Mouse (Mus musculus) small intestine, adult 2 months (tissue): ENCODE results near the gene Tk1. TPM values are rescaled to one million over a fixed set of nuclear protein-coding genes. Genes with fewer than 3 reads are reported as not detected.
A peak's percentile ranks its signal among the peaks of the same experiment; 100 is the strongest.

Experiments
- H3K27ac ChIP-seq: fragments of 200-500 bp; 2 replicates; pipeline ENCODE4 v1.5.1; 2012; ENCODE audit warnings: low read depth, low read length, control low read depth, inconsistent platforms; ENCODE audit not compliant: insufficient read depth
- H3K27me3 ChIP-seq: fragments of 200-500 bp; 2 replicates; pipeline ENCODE4 v1.6.1; 2012; ENCODE audit warnings: mild to moderate bottlenecking, moderate library complexity, low read length, inconsistent platforms; ENCODE audit not compliant: control insufficient read depth, insufficient read depth
- H3K36me3 ChIP-seq: fragments of 200-500 bp; 2 replicates; pipeline ENCODE4 v1.6.1; 2012; ENCODE audit warnings: mild to moderate bottlenecking, low read length, control low read depth, inconsistent platforms; ENCODE audit not compliant: control insufficient read depth, insufficient read depth
- H3K4me1 ChIP-seq: fragments of 200-500 bp; 2 replicates; pipeline ENCODE4 v1.6.1; 2012; ENCODE audit warnings: low read length, inconsistent platforms, mixed read lengths; ENCODE audit not compliant: control insufficient read depth, insufficient read depth, insufficient read length
- H3K4me3 ChIP-seq: fragments of 200-500 bp; 2 replicates; pipeline ENCODE4 v1.5.1; 2012; ENCODE audit warnings: low read depth, mild to moderate bottlenecking, control low read depth, inconsistent platforms, low read length, moderate library complexity
- CTCF ChIP-seq: fragments of 200-500 bp; IDR thresholded peaks from 2 replicates; pipeline ENCODE4 v1.5.1; 2012; ENCODE audit warnings: low read depth, mild to moderate bottlenecking, control low read depth, inconsistent platforms, low read length, moderate library complexity, mixed read lengths; ENCODE audit not compliant: insufficient replicate concordance, insufficient read length; ENCODE audit errors: extremely low read depth
- POLR2A ChIP-seq: fragments of 200-500 bp; IDR thresholded peaks from 2 replicates; pipeline ENCODE4 v1.6.1; 2012; ENCODE audit warnings: low read depth, mild to moderate bottlenecking, control low read depth, inconsistent platforms, low read length, moderate library complexity
- WGBS: fragments of 180-500 bp; shearing (Covaris S2); methylation state at CpG from one replicate; pipeline ENCODE4 v1.1.7; 2018; 5-methylcytosine and 5-hydroxymethylcytosine counted together
- polyA plus RNA-seq: library from polyadenylated mRNA; depleted of rRNA; stranded (reverse); fragments of >200 nt; gene quantifications from 2 replicates; pipeline ENCODE4 v1.2.3, GENCODE M21; 2012

The Tk1 gene
- polyA plus RNA-seq, 1 experiment = 52.2 TPM

GRCm38 (mm10) chr11:117855975-117856374 is 30.1 kb upstream of the Tk1 start:
- peaks cover 7% of the 10 kb centered on the region for H3K4me1 ChIP-seq
- no peak overlapping the region for H3K4me3 ChIP-seq
- peaks cover 7% of the 10 kb centered on the region; the same call in 1 of the 2 replicates for H3K36me3 ChIP-seq
- no peak overlapping the region for H3K27ac ChIP-seq
- TF ChIP-seq CTCF = no peak
- no peak for TF ChIP-seq POLR2A
- H3K27me3 ChIP-seq = no peaks in the 10 kb centered on the region
- 72% methylated on average over 1 of the region's 1 CpGs for WGBS

- TF ChIP-seq POLR2A = no peak
- no peak for TF ChIP-seq CTCF
- H3K4me1 ChIP-seq = peaks cover 4% of the 10 kb centered on the region; the same call in 1 of the 2 replicates
- H3K27me3 ChIP-seq = no peaks in the 10 kb centered on the region
- no peak overlapping the region for H3K27ac ChIP-seq
- peaks cover 7% of the 10 kb centered on the region; the same call in 1 of the 2 replicates for H3K36me3 ChIP-seq
- no peak overlapping the region for H3K4me3 ChIP-seq
- WGBS = 81% methylated on average over 5 of the region's 5 CpGs
These were observed 29.5 kb upstream of the Tk1 start for GRCm38 (mm10) chr11:117855360-117855759.

DNA sequence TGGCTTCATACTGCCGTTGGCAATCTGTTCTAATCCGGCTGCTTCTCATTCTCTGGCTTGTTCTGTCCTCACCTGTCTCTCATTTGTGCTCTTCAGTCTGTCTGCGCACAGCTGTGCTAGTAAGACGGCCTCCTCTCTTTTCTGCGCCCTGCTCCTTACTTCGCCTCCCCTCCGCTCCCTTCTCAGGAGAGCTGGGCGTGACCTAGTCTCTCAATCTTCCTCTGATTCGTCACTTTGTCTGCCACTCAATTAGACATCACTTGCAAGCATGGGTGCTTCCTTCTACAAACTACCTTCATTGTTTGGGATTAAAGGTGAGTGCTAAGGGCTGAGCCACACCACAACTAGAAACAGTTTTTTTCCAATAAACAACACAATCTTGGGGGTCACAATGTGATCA is 28.3 kb upstream of the Tk1 start:
- Histone ChIP-seq H3K27me3 (no peaks in the 10 kb centered on the region), H3K4me1 (peaks cover 3% of the 10 kb centered on the region; the same call in 1 of the 2 replicates), H3K36me3 (peaks cover 7% of the 10 kb centered on the region; the same call in 1 of the 2 replicates), H3K27ac (no peak overlapping the region), H3K4me3 (no peak overlapping the region)
- TF ChIP-seq CTCF (no peak), POLR2A (no peak)
- WGBS = 97% methylated on average over 9 of the region's 9 CpGs

GRCm38 (mm10) chr11:117852875-117853274 is 27.0 kb upstream of the Tk1 start:
- peak overlapping the region; percentile 9; the same call in 1 of the 2 replicates for H3K27ac ChIP-seq
- TF ChIP-seq CTCF (no peak), POLR2A (no peak)
- H3K4me1 ChIP-seq = peaks cover 8% of the 10 kb centered on the region; the same call in 1 of the 2 replicates
- H3K27me3 ChIP-seq = no peaks in the 10 kb centered on the region
- H3K4me3 ChIP-seq = no peak overlapping the region
- WGBS = 71% methylated on average over 3 of the region's 3 CpGs
- H3K36me3 ChIP-seq = peaks cover 7% of the 10 kb centered on the region; the same call in 1 of the 2 replicates

GRCm38 (mm10) chr11:117848985-117849671 is 23.2 kb upstream of the Tk1 start, which contains the start of gene Birc5:
Gene Birc5 (plus strand): TSS chr11:117849251.
- Histone ChIP-seq H3K36me3 (0 out of 2 replicates have a peak, but pooled peaks cover 5% of the 10 kb centered on the region), H3K4me3 (peak within 1 kb of the TSS; percentile 80), H3K27me3 (no peaks in the 10 kb centered on the region), H3K27ac (peak within 1 kb of the TSS; percentile 91), H3K4me1 (peaks cover 13% of the 10 kb centered on the region)
- TF ChIP-seq POLR2A (peak; percentile 90), CTCF (no peak)
- under 1% methylated on average over 51 of the region's 51 CpGs for WGBS

- 2% methylated on average over 19 of the region's 19 CpGs for WGBS
- Histone ChIP-seq H3K36me3 (0 out of 2 replicates have a peak, but pooled peaks cover 3% of the 10 kb centered on the region), H3K27ac (peak overlapping the region; percentile 91), H3K4me3 (peak overlapping the region; percentile 67), H3K27me3 (no peaks in the 10 kb centered on the region), H3K4me1 (peaks cover 13% of the 10 kb centered on the region)
- TF ChIP-seq CTCF (no peak), POLR2A (no peak)
These were observed 22.5 kb upstream of the Tk1 start for GRCm38 (mm10) chr11:117848271-117848984.
